Mouse (Mus musculus) heart, adult 2 months (tissue): ENCODE data around the gene Anapc1.
A peak's percentile ranks its signal among the peaks of the same experiment; 100 is the strongest.

Experiments
- CTCF ChIP-seq: fragments of 200-600 bp; IDR thresholded peaks from 2 replicates; pipeline ENCODE4 v1.8.1; 2022; ENCODE audit warnings: antibody characterized with exemption, mild to moderate bottlenecking, moderate library complexity
- POLR2A ChIP-seq: fragments of 200-500 bp; IDR thresholded peaks from 2 replicates; pipeline ENCODE4 v1.6.1; 2011; ENCODE audit warnings: mild to moderate bottlenecking, low read depth, low read length, control low read depth; ENCODE audit not compliant: insufficient read depth

DNA sequence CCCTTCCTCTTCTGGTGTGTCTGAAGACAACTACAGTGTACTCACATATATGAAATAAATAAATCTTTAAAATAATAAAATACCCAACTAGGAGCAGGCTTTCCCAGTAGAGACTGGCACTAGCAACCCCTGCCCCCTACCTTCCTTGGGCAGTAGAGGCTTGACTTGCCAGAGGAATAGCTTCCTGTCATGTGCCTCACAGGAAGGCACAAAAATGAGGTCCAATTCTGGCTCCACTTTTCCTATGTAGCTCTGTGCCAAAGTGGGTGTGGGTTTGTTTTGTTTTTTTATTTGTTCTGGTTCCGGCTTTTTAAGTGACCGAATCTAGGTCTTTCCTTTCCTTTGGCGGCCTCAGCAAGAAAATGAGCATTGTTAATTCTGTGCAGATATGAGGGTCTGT is 17.3 kb upstream of the Anapc1 start:
- TF ChIP-seq CTCF (peak; percentile 56), POLR2A (peak; percentile 48; the same call in 1 of the 2 replicates)
